In the genomic region with DNA sequence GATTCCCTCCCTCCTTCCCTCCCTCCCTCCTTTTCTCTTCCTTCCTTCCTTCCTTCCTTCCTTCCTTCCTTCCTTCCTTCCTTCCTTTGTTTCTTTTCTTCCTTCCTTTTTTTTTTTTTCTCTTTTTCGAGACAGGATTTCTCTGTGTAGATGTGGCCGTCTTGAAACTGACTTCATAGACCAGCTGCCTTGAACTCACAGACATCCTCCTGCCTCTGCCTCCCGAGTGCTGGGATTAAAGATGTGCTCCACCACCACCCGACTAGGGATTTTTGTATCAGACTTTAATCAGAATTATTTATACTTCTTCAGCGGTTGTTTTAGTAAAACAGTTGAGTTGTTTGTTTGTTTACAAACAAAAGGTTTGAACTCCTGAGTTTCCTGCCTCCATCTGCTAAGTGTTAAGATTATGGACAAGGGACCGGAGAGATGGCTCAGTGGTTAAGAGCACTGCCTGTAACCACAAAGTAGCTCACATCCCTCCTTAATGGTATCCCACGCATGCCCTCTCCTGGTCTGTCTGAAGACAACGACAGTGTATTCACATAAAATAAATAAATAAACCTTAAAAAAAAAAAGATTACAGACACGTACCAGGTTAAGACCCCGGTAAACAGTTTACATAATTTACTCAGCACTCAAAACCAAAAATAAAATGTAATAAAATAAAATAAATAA, we compare ENCODE assay signal across 8 mouse cellular contexts. TPM values are rescaled to one million over a fixed set of nuclear protein-coding genes. Genes with fewer than 3 reads are reported as not detected.
DNase-seq lines count a peak whose midpoint lies in the region; ATAC-seq and TF ChIP-seq lines count a peak whose summit lies in the region.

No protein-coding gene starts in this region.

- 71% methylated on average over 10 of the region's 10 CpGs for WGBS in heart, embryonic 11.5 days (ENCODE audit: insufficient replicate concordance)
- 39% methylated on average over 10 of the region's 10 CpGs for WGBS in bone marrow, adult 2 months
- 64% methylated on average over 10 of the region's 10 CpGs for WGBS in forebrain, postnatal 0 days
- WGBS in midbrain, postnatal 0 days: 57% methylated on average over 10 of the region's 10 CpGs

- no peak for DNase-seq in heart, adult 9 months (ENCODE audit: low spot score in 2 of 2)
- peak; percentile 17 for DNase-seq in forebrain, postnatal 0 days
- peak; percentile 10 to 32 for DNase-seq in kidney, postnatal 4 days
- DNase-seq in midbrain, postnatal 0 days (ENCODE audit: low spot score): peak; percentile 57
- no peak for DNase-seq in right cerebral cortex, postnatal 36 days (ENCODE audit: low spot score in 2 of 2)
- no peak for DNase-seq in spleen, adult 18-20 months

- peak overlapping the region; percentile 71; the same call in 1 of the 2 replicates for H3K4me3 ChIP-seq in heart, embryonic 11.5 days (ENCODE audit: low read depth, low read length)
- peak overlapping the region; percentile 42 for H3K4me3 ChIP-seq in bone marrow, adult 2 months (replicated peaks; ENCODE audit: control insufficient read depth, low read depth, low read length)
- peak overlapping the region; percentile 73 for H3K4me3 ChIP-seq in forebrain, postnatal 0 days (ENCODE audit: low read depth, low read length)
- peak overlapping the region; percentile 89 for H3K4me3 ChIP-seq in midbrain, postnatal 0 days (ENCODE audit: low read depth, low read length)

- no peak overlapping the region for H3K9ac ChIP-seq in heart, embryonic 11.5 days (ENCODE audit: low read depth, low read length)
- no peak overlapping the region for H3K9ac ChIP-seq in forebrain, postnatal 0 days
- no peak overlapping the region for H3K9ac ChIP-seq in midbrain, postnatal 0 days (replicated peaks; ENCODE audit: low read length, poor library complexity, severe bottlenecking)

- TF ChIP-seq CTCF in bone marrow, adult 2 months (IDR thresholded peaks at IDR 0.05; ENCODE audit: control insufficient read depth, insufficient read depth, low read length): no peak
- TF ChIP-seq CTCF in forebrain, postnatal 0 days (IDR thresholded peaks at IDR 0.05; ENCODE audit: low read depth): peak; percentile 22
- TF ChIP-seq CTCF in midbrain, postnatal 0 days (IDR thresholded peaks at IDR 0.05): peak; percentile 49

- peaks cover 7% of the 10 kb centered on the region for H3K36me3 ChIP-seq in heart, embryonic 11.5 days (ENCODE audit: control insufficient read depth, insufficient read depth, low read length)
- H3K36me3 ChIP-seq in forebrain, postnatal 0 days (ENCODE audit: insufficient read depth): peaks cover 13% of the 10 kb centered on the region
- peaks cover 12% of the 10 kb centered on the region for H3K36me3 ChIP-seq in midbrain, postnatal 0 days (ENCODE audit: insufficient read depth, low read length)

- H3K27ac ChIP-seq in heart, embryonic 11.5 days (ENCODE audit: low read depth, low read length): peak overlapping the region; percentile 37; the same call in 1 of the 2 replicates
- 0 out of 2 replicates have a peak overlapping the region, but pooled peaks have one; percentile 12 for H3K27ac ChIP-seq in bone marrow, adult 2 months (ENCODE audit: control insufficient read depth, insufficient read depth, low read depth, low read length, poor library complexity)
- H3K27ac ChIP-seq in forebrain, postnatal 0 days (ENCODE audit: low read depth, low read length): no peak overlapping the region
- H3K27ac ChIP-seq in midbrain, postnatal 0 days (ENCODE audit: low read depth, low read length): peak overlapping the region; percentile 51; the same call in 1 of the 2 replicates

- ATAC-seq in heart, embryonic 11.5 days (replicated peaks; ENCODE audit: insufficient number of reproducible peaks, low FRiP score, low TSS enrichment): no peak
- ATAC-seq in forebrain, postnatal 0 days: peak; percentile 39
- peak; percentile 35; the same call in 1 of the 2 replicates for ATAC-seq in midbrain, postnatal 0 days (ENCODE audit: low FRiP score)

- H3K4me2 ChIP-seq in heart, embryonic 11.5 days: peak overlapping the region; percentile 66; the same call in 1 of the 2 replicates
- peak overlapping the region; percentile 39 for H3K4me2 ChIP-seq in forebrain, postnatal 0 days (ENCODE audit: low read depth)
- H3K4me2 ChIP-seq in midbrain, postnatal 0 days (ENCODE audit: low read depth, low read length, poor library complexity, severe bottlenecking): peak overlapping the region; percentile 28

- H3K4me1 ChIP-seq in heart, embryonic 11.5 days (ENCODE audit: control insufficient read depth, insufficient read depth, low read length): peaks cover 4% of the 10 kb centered on the region; the same call in 1 of the 2 replicates
- H3K4me1 ChIP-seq in bone marrow, adult 2 months (ENCODE audit: control insufficient read depth, insufficient read depth, low read length): peaks cover 3% of the 10 kb centered on the region
- peaks cover 7% of the 10 kb centered on the region for H3K4me1 ChIP-seq in forebrain, postnatal 0 days (ENCODE audit: insufficient read depth)
- H3K4me1 ChIP-seq in midbrain, postnatal 0 days (ENCODE audit: insufficient read depth, low read length): peaks cover 7% of the 10 kb centered on the region; the same call in 1 of the 2 replicates

- no peaks in the 10 kb centered on the region for H3K27me3 ChIP-seq in heart, embryonic 11.5 days (ENCODE audit: control insufficient read depth, insufficient read depth, low read length)
- no peaks in the 10 kb centered on the region for H3K27me3 ChIP-seq in forebrain, postnatal 0 days (ENCODE audit: insufficient read depth, low read length)
- H3K27me3 ChIP-seq in midbrain, postnatal 0 days (ENCODE audit: insufficient read depth, low read length): no peaks in the 10 kb centered on the region

- no peaks in the 10 kb centered on the region for H3K9me3 ChIP-seq in heart, embryonic 11.5 days (replicated peaks; ENCODE audit: control insufficient read depth, low read length)
- H3K9me3 ChIP-seq in forebrain, postnatal 0 days (ENCODE audit: low read length): no peaks in the 10 kb centered on the region
- H3K9me3 ChIP-seq in midbrain, postnatal 0 days (ENCODE audit: low read length): no peaks in the 10 kb centered on the region

- TF ChIP-seq POLR2A in bone marrow, adult 2 months (IDR thresholded peaks at IDR 0.05; ENCODE audit: borderline replicate concordance, control insufficient read depth, low read depth, low read length): no peak

RNA-seq across cellular contexts. Expression of a gene that starts 0.5 kb away (rescaled TPM):
- polyA plus RNA-seq in heart, embryonic 11.5 days (2014; fragmentation: Nextera tagmentation; extraction: Ambion mirVana): 153 and 155 TPM in 2 replicates
- 134 TPM in 2 replicates for polyA plus RNA-seq in bone marrow, adult 2 months (2011; ENCODE audit: insufficient read depth, insufficient read length, low replicate concordance, missing spikeins)
- total RNA-seq in forebrain, postnatal 0 days (2014; rRNA removed): 292 and 341 TPM in 2 replicates
- 312 and 333 TPM in 2 replicates for polyA plus RNA-seq in forebrain, postnatal 0 days (2015; fragmentation: Nextera tagmentation; extraction: Ambion mirVana)
- total RNA-seq in midbrain, postnatal 0 days (2014; rRNA removed): 251 and 264 TPM in 2 replicates
- 333 and 346 TPM in 2 replicates for polyA plus RNA-seq in midbrain, postnatal 0 days (2015; fragmentation: Nextera tagmentation; extraction: Ambion mirVana)

RNA-seq across cellular contexts. Expression of a gene that starts 12.9 kb away (rescaled TPM):
- 26.5 and 33.8 TPM in 2 replicates for polyA plus RNA-seq in heart, embryonic 11.5 days (2014; fragmentation: Nextera tagmentation; extraction: Ambion mirVana)
- polyA plus RNA-seq in bone marrow, adult 2 months (2011; ENCODE audit: insufficient read depth, insufficient read length, low replicate concordance, missing spikeins): 13.0 and 14.7 TPM in 2 replicates
- total RNA-seq in forebrain, postnatal 0 days (2014; rRNA removed): 59.1 and 77.5 TPM in 2 replicates
- polyA plus RNA-seq in forebrain, postnatal 0 days (2015; fragmentation: Nextera tagmentation; extraction: Ambion mirVana): 20.6 and 21.4 TPM in 2 replicates
- 133 and 210 TPM in 2 replicates for total RNA-seq in midbrain, postnatal 0 days (2014; rRNA removed)
- polyA plus RNA-seq in midbrain, postnatal 0 days (2015; fragmentation: Nextera tagmentation; extraction: Ambion mirVana): 19.0 and 21.9 TPM in 2 replicates

RNA-seq across cellular contexts. Expression of a gene that starts 49.7 kb away (rescaled TPM):
- 0.13 TPM in 1 of 2 replicates, not detected in the other for polyA plus RNA-seq in heart, embryonic 11.5 days (2014; fragmentation: Nextera tagmentation; extraction: Ambion mirVana)
- polyA plus RNA-seq in bone marrow, adult 2 months (2011; ENCODE audit: insufficient read depth, insufficient read length, low replicate concordance, missing spikeins): not detected in 2 replicates
- total RNA-seq in forebrain, postnatal 0 days (2014; rRNA removed): 24.2 and 25.1 TPM in 2 replicates
- 14.4 and 21.1 TPM in 2 replicates for polyA plus RNA-seq in forebrain, postnatal 0 days (2015; fragmentation: Nextera tagmentation; extraction: Ambion mirVana)
- total RNA-seq in midbrain, postnatal 0 days (2014; rRNA removed): 51.6 and 73.9 TPM in 2 replicates
- polyA plus RNA-seq in midbrain, postnatal 0 days (2015; fragmentation: Nextera tagmentation; extraction: Ambion mirVana): 35.8 and 42.9 TPM in 2 replicates

Comparison
In these comparisons a context has a peak if more than half of its experiments do, and no peak if none do; other contexts are left out.
1. DNase-seq: peak in forebrain, postnatal 0 days (single experiment), kidney, postnatal 4 days (2 of 2) and midbrain, postnatal 0 days (single experiment); none in heart, adult 9 months (0 of 2), right cerebral cortex, postnatal 36 days (0 of 2) and spleen, adult 18-20 months (0 of 2).
2. RNA of a gene that starts 49.7 kb away (polyA plus RNA-seq): 35.8 to 42.9 TPM in midbrain, postnatal 0 days and 14.4 to 21.1 TPM in forebrain, postnatal 0 days; not detected in bone marrow, adult 2 months and 0.13 TPM in heart, embryonic 11.5 days; every median in the first group is over 10 times any median in the second.
3. Peak in every context shown above with its lines, with median percentiles within 50 percentile points of each other: H3K4me2 ChIP-seq and H3K4me3 ChIP-seq.